Mouse (Mus musculus) CH12.LX (cell line): ENCODE data around the gene Gse1. TPM values are rescaled to one million over a fixed set of nuclear protein-coding genes. Genes with fewer than 3 reads are reported as not detected.

Experiments used
- DNase-seq: peaks from one replicate; pipeline ENCODE4 v3.0.0-alpha.2; 2013; ENCODE audit errors: extremely low read depth
- H3K27ac ChIP-seq: 2 replicates; pipeline ENCODE4 v1.5.1; 2012; ENCODE audit warnings: low read depth, mild to moderate bottlenecking, control low read depth, moderate library complexity; ENCODE audit not compliant: insufficient read depth
- H3K27me3 ChIP-seq: replicated peaks from 2 replicates; pipeline ENCODE3; 2012; ENCODE audit warnings: inconsistent platforms
- H3K36me3 ChIP-seq, 2 experiments: replicated peaks in 1 of 2; 2 replicates each; pipeline versions ENCODE3 to v1.6.1; 2012; ENCODE audit warnings: inconsistent platforms in 1 of 2, low read length in 1 of 2, mild to moderate bottlenecking in 1 of 2, mixed read lengths in 1 of 2, moderate library complexity in 1 of 2; ENCODE audit not compliant: control insufficient read depth in 1 of 2, insufficient read depth in 1 of 2
- H3K4me1 ChIP-seq, 2 experiments: 2 replicates each; pipeline ENCODE4 v1.6.1; 2012; ENCODE audit warnings: inconsistent platforms in 1 of 2, moderate library complexity in 1 of 2; ENCODE audit not compliant: insufficient read depth in 2 of 2, control insufficient read depth in 1 of 2
- H3K4me2 ChIP-seq: 2 replicates; pipeline ENCODE4 v1.6.1; 2012; ENCODE audit warnings: low read depth, mild to moderate bottlenecking, control low read depth; ENCODE audit not compliant: poor library complexity, insufficient read depth, severe bottlenecking
- H3K4me3 ChIP-seq, 3 experiments: fragments of 150-350 bp in 1 of 3; sonication (generic) in 1 of 3; replicated peaks in 1 of 3; 2 replicates each; pipeline versions ENCODE3 to v1.5.1; 2011 to 2012; ENCODE audit warnings: low read depth in 2 of 3, low read length in 2 of 3, mild to moderate bottlenecking in 2 of 3, moderate library complexity in 2 of 3, control low read depth in 1 of 3, improper control_type of control experiment in 1 of 3, inconsistent platforms in 1 of 3, mixed read lengths in 1 of 3; ENCODE audit not compliant: poor library complexity in 1 of 3
- H3K79me2 ChIP-seq: replicated peaks from 2 replicates; pipeline ENCODE4 v1.6.1; 2012; ENCODE audit warnings: mild to moderate bottlenecking, moderate library complexity; ENCODE audit not compliant: control insufficient read depth, poor library complexity, insufficient read depth, severe bottlenecking; ENCODE audit errors: extremely low read depth
- H3K9ac ChIP-seq: 2 replicates; pipeline ENCODE4 v1.6.1; 2012; ENCODE audit warnings: low read depth, mild to moderate bottlenecking, control low read depth, moderate library complexity; ENCODE audit not compliant: insufficient read depth
- H3K9me3 ChIP-seq: replicated peaks from 2 replicates; pipeline ENCODE3; 2012; ENCODE audit warnings: low read length, inconsistent platforms, mixed read lengths
- CHD1 ChIP-seq: IDR thresholded peaks from 2 replicates; pipeline ENCODE4 v1.6.1; 2012; ENCODE audit warnings: low read depth, low read length, improper control_type of control experiment, inconsistent platforms
- CHD2 ChIP-seq: IDR thresholded peaks from 2 replicates; pipeline ENCODE4 v1.6.1; 2011; ENCODE audit warnings: low read length, improper control_type of control experiment
- CTCF ChIP-seq, 2 experiments: IDR thresholded peaks in 1 of 2; conservative IDR thresholded peaks in 1 of 2; 2 replicates each; pipeline ENCODE4 v1.5.1; 2011 to 2012; ENCODE audit warnings: low read depth in 2 of 2, low read length in 2 of 2, improper control_type of control experiment in 1 of 2, inconsistent platforms in 1 of 2, mild to moderate bottlenecking in 1 of 2, moderate library complexity in 1 of 2
- E2F4 ChIP-seq: IDR thresholded peaks from 2 replicates; pipeline ENCODE4 v1.6.1; 2011; ENCODE audit warnings: low read depth, low read length, improper control_type of control experiment; ENCODE audit not compliant: insufficient replicate concordance
- ELF1 ChIP-seq: IDR thresholded peaks from 2 replicates; pipeline ENCODE4 v1.6.1; 2014; ENCODE audit warnings: low read depth, mild to moderate bottlenecking, inconsistent platforms, low read length, improper control_type of control experiment
- GABPA ChIP-seq: IDR thresholded peaks from 2 replicates; pipeline ENCODE4 v1.6.1; 2012; ENCODE audit warnings: low read depth, low read length, improper control_type of control experiment, inconsistent platforms; ENCODE audit not compliant: insufficient replicate concordance
- IRF4 ChIP-seq: IDR thresholded peaks from 2 replicates; pipeline ENCODE4 v1.6.1; 2014; ENCODE audit warnings: low read depth, mild to moderate bottlenecking, inconsistent platforms, low read length, improper control_type of control experiment
- JUND ChIP-seq: conservative IDR thresholded peaks from 2 replicates; pipeline ENCODE4 v1.6.1; 2011; ENCODE audit warnings: low read depth, low read length, improper control_type of control experiment
- MXI1 ChIP-seq: IDR thresholded peaks from 2 replicates; pipeline ENCODE4 v1.6.1; 2011; ENCODE audit warnings: mild to moderate bottlenecking, low read depth, low read length, improper control_type of control experiment
- MYC ChIP-seq: IDR thresholded peaks from 2 replicates; pipeline ENCODE4 v1.6.1; 2011; ENCODE audit warnings: low read depth, mild to moderate bottlenecking, improper control_type of control experiment, low read length
- NELFE ChIP-seq: IDR thresholded peaks from 2 replicates; pipeline ENCODE4 v1.6.1; 2011; ENCODE audit warnings: low read depth, low read length, improper control_type of control experiment
- PAX5 ChIP-seq: IDR thresholded peaks from 2 replicates; pipeline ENCODE4 v1.6.1; 2012; ENCODE audit warnings: low read length, inconsistent platforms, mixed read lengths
- RCOR1 ChIP-seq: conservative IDR thresholded peaks from 2 replicates; pipeline ENCODE4 v1.6.1; 2012; ENCODE audit warnings: low read depth, mild to moderate bottlenecking, inconsistent platforms, low read length, improper control_type of control experiment
- TBP ChIP-seq: conservative IDR thresholded peaks from 2 replicates; pipeline ENCODE4 v1.6.1; 2011; ENCODE audit warnings: low read depth, low read length, improper control_type of control experiment
- TCF12 ChIP-seq: IDR thresholded peaks from 2 replicates; pipeline ENCODE4 v1.6.1; 2014; ENCODE audit warnings: low read depth, mild to moderate bottlenecking, inconsistent platforms, low read length, improper control_type of control experiment
- USF2 ChIP-seq: conservative IDR thresholded peaks from 2 replicates; pipeline ENCODE4 v1.6.1; 2011; ENCODE audit warnings: low read depth, low read length, improper control_type of control experiment
- ZC3H11A ChIP-seq: IDR thresholded peaks from 2 replicates; pipeline ENCODE4 v1.6.1; 2012; ENCODE audit warnings: low read depth, mild to moderate bottlenecking, inconsistent platforms, low read length, improper control_type of control experiment
- ZKSCAN1 ChIP-seq: IDR thresholded peaks from 2 replicates; pipeline ENCODE4 v1.6.1; 2012; ENCODE audit warnings: low read depth, inconsistent platforms, low read length, improper control_type of control experiment, borderline replicate concordance
- ZMIZ1 ChIP-seq: IDR thresholded peaks from 2 replicates; pipeline ENCODE4 v1.6.1; 2012; ENCODE audit warnings: low read depth, mild to moderate bottlenecking, inconsistent platforms, low read length, improper control_type of control experiment
- ZNF384 ChIP-seq: IDR thresholded peaks from 2 replicates; pipeline ENCODE4 v1.6.1; 2012; ENCODE audit warnings: low read depth, low read length, improper control_type of control experiment, inconsistent platforms
- dilution Hi-C: fragments of 300-500 bp; cut with MboI; formaldehyde crosslinking; loops from 2 replicates; pipeline ENCODE4 v1.14.3; 2020; ENCODE audit warnings: low sequenced_read_pairs; ENCODE audit not compliant: extremely low pct_unique_long_range_greater_than_20kb, extremely low pct_ligation_motif_present
- in situ Hi-C: fragments of 300-500 bp; cut with MboI; formaldehyde crosslinking; loops from 3 replicates; pipeline ENCODE4 v1.14.3; 2019; ENCODE audit warnings: low sequenced_read_pairs, low pct_ligation_motif_present, low pct_unique_long_range_greater_than_20kb, mixed read lengths
- polyA plus RNA-seq: library from polyadenylated mRNA; unstranded; fragments of >175 nt; gene quantifications from 2 replicates; pipeline ENCODE4 v1.2.1, GENCODE M21; 2012; ENCODE audit warnings: low read depth; ENCODE audit not compliant: insufficient read length
- total RNA-seq, 2 experiments: library from RNA; depleted of rRNA; stranded (reverse); fragments of 300-350 nt in 1 of 2; fragments of >200 nt in 1 of 2; gene quantifications; 2 replicates each; pipeline ENCODE4 v1.2.3; 2012 to 2014

The Gse1 gene
- total and polyA plus RNA-seq, 3 experiments = 1.3 to 9.8 (median 8.5) TPM

DNA sequence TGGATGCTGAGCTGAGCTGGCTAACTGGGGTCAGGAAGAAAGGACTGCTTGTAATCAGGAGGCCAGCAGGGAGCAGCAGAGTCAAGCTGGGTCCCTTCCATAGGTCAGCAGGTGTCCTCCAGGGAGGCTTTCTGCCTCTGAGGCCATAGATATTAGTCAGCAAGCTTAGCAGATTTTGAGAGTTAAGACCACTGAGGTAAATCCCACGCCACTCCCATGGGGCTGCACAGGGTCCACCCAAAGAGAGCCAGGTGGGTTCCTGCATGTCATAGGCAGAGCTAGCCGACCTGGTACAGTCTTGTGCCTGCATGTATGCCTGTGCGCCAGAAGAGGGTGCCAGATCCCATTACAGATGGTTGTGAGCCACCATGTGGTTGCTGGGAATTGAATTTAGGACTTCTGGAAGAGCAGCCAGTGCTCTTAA is 98.9 kb downstream of the Gse1 start (continued):
- TF ChIP-seq ZMIZ1 (no peak), RCOR1 (no peak), NELFE (no peak), USF2 (no peak), E2F4 (no peak), CTCF (conservative IDR thresholded peaks at IDR 0.05 in 1 of 2, IDR thresholded peaks at IDR 0.05 in 1 of 2; ENCODE audit: low read depth in 2 of 2, low read length in 2 of 2) (peak; percentile 20 to 67; a peak in 2 of 4 replicates), PAX5 (no peak), TCF12 (no peak)

DNA sequence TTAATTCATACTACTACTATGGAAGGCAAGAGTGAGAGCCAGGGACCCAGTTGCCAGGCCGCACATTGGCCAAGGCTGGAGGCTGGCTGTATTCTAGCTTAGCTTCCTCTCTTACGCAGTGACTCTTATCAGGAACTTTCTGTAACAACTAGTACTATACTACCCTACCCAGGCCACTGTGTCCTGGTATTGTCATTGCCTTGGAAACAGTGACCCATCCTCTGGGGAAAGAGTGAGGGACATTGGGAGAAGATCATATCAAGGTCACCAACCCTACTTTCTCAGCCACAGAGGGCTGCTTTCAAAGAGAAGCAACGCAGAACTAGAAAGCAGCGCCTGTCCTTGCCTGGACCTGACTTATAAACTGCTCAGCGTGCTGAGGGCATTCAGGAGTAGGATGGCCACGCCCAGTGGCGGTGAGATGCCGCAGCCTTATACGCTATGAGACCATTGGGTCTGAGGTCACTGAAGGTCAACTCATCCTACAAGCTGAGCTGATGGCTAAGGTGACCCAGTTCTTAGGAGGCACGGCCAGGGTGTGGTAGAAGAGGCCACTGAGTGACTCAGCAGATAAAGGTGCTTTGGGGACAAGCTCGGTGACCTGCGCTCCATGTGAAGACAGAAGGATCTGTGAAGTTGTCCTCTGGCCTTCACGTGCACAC is 100.2 kb downstream of the Gse1 start:
- no peak overlapping the region for H3K4me2 ChIP-seq
- in situ Hi-C loops = loop anchor here (10.0 kb wide), 1 partner anchor 206 kb away; no protein-coding TSS in a partner anchor
- no peak for DNase-seq
- H3K9me3 ChIP-seq = peaks cover 7% of the 10 kb centered on the region
- no peak overlapping the region for H3K9ac ChIP-seq
- H3K27me3 ChIP-seq = peaks cover 7% of the 10 kb centered on the region
- no peak overlapping the region for H3K27ac ChIP-seq
- peaks cover 21 to 56% of the 10 kb centered on the region in 2 experiments for H3K4me1 ChIP-seq
- H3K79me2 ChIP-seq = no peaks in the 10 kb centered on the region
- no peak for TF ChIP-seq JUND
- TF ChIP-seq ZNF384 = no peak
- dilution Hi-C loops = no loop called here
- H3K4me3 ChIP-seq = no peak overlapping the region
- no peaks in the 10 kb centered on the region for H3K36me3 ChIP-seq

DNA sequence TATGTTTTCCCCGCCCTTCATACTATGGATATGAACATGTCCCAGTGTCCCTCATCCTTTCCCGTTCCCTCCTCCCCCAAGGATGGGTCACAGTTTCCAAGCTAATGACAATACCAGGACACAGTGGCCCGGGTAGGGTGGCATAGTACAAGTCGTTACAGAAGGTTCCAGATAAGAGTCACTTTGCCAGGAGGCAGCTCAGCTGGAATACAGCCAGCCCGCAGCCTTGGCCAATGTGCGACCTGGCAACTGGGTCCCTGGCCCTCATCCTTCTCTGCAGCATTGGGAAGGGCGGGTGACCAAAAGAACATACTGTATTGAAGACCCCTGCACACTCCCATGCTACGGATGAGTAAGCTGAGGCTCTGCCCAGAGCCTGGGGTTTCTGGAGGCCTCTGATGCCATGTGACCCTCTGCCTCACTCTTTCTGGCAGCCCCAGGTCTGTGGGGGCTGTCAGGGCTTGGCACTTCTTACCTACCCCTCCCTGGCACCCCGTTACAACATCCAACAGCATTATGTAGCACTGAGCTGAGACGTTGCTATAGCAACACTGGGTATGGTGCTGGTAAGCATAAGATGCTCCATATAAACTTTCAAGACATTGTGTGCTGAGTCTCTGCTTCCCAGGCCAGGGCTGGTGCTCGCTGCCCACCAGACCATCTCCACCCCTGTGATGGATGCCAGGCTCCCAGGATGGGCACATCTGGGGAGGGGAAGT is 100.9 kb downstream of the Gse1 start:
- Histone ChIP-seq H3K4me2 (no peak overlapping the region), H3K4me1 (peaks cover 27 to 61% of the 10 kb centered on the region in 2 experiments), H3K9me3 (peaks cover 7% of the 10 kb centered on the region)
- no peak for TF ChIP-seq CTCF (conservative IDR thresholded peaks at IDR 0.05 in 1 of 2, IDR thresholded peaks at IDR 0.05 in 1 of 2; ENCODE audit: low read depth in 2 of 2, low read length in 2 of 2)
- TF ChIP-seq MXI1 = no peak
- no peak for TF ChIP-seq ELF1
- no peak for TF ChIP-seq IRF4
- TF ChIP-seq MYC = no peak
- TF ChIP-seq ZC3H11A = no peak
- no peak for TF ChIP-seq CHD2
- TF ChIP-seq TCF12 = no peak
- no peak for TF ChIP-seq GABPA
- TF ChIP-seq TBP = no peak
- no peak for TF ChIP-seq CHD1
- TF ChIP-seq ZNF384 = no peak
- TF ChIP-seq ZKSCAN1 = no peak
- TF ChIP-seq, all 38 proteins: peak for 0
- H3K27ac ChIP-seq = no peak overlapping the region
- peaks cover 7% of the 10 kb centered on the region for H3K27me3 ChIP-seq
- H3K36me3 ChIP-seq = no peaks in the 10 kb centered on the region
- H3K79me2 ChIP-seq = no peaks in the 10 kb centered on the region
- dilution Hi-C loops = no loop called here
- DNase-seq = no peak
- H3K4me3 ChIP-seq = no peak overlapping the region
- no peak overlapping the region for H3K9ac ChIP-seq
- in situ Hi-C loops = loop anchor here (10.0 kb wide), 1 partner anchor 206 kb away; no protein-coding TSS in a partner anchor
